Mouse (Mus musculus): Measurements from ENCODE around the gene Sox6.
"Not testable (repeated sequence)": the region's sequence is repeated elsewhere in the genome, so short reads cannot be mapped to it uniquely, and the experiment has no call there.

Sox6 gene

GRCm38 (mm10) chr7:115662121-115662520 lies 376.5 kb downstream of the Sox6 start:
- no peak for DNase-seq (ENCODE audit: low spot score)

GRCm38 (mm10) chr7:115646696-115647095 lies 391.9 kb downstream of the Sox6 start:
- DNase-seq (ENCODE audit: low spot score) = no peak

GRCm38 (mm10) chr7:115645971-115646447 lies 392.6 kb downstream of the Sox6 start:
- DNase-seq (ENCODE audit: low spot score) = no peak

- no peak for DNase-seq (ENCODE audit: low spot score)
Observed at GRCm38 (mm10) chr7:115645272-115645970, 393.2 kb downstream of the Sox6 start.

- no peak for DNase-seq (ENCODE audit: low spot score)
Observed at GRCm38 (mm10) chr7:115630691-115631090, 407.9 kb downstream of the Sox6 start.

- no peak for DNase-seq (ENCODE audit: low spot score)
Observed at GRCm38 (mm10) chr7:115630287-115630686, 408.3 kb downstream of the Sox6 start.

GRCm38 (mm10) chr7:115628766-115629165 lies 409.8 kb downstream of the Sox6 start:
- DNase-seq (ENCODE audit: low spot score) = no peak

- no peak for DNase-seq (ENCODE audit: low spot score)
Observed at GRCm38 (mm10) chr7:115625956-115626355, 412.6 kb downstream of the Sox6 start.

GRCm38 (mm10) chr7:115624907-115625552 lies 413.6 kb downstream of the Sox6 start:
- no peak for DNase-seq (ENCODE audit: low spot score)

- no peak for DNase-seq (ENCODE audit: low spot score)
Observed at GRCm38 (mm10) chr7:115624451-115624850, 414.1 kb downstream of the Sox6 start.

- DNase-seq (ENCODE audit: low spot score) = no peak
Observed at GRCm38 (mm10) chr7:115615697-115616237, 422.8 kb downstream of the Sox6 start.

GRCm38 (mm10) chr7:115607485-115607884 lies 431.1 kb downstream of the Sox6 start:
- DNase-seq (ENCODE audit: low spot score) = no peak

- DNase-seq (ENCODE audit: low spot score) = not testable (repeated sequence)
Observed at GRCm38 (mm10) chr7:115606125-115606524, 432.5 kb downstream of the Sox6 start.

- DNase-seq (ENCODE audit: low spot score) = no peak
Observed at GRCm38 (mm10) chr7:115604883-115605282, 433.7 kb downstream of the Sox6 start.

- no peak for DNase-seq (ENCODE audit: low spot score)
Observed at GRCm38 (mm10) chr7:115597376-115597775, 441.2 kb downstream of the Sox6 start.

GRCm38 (mm10) chr7:115580461-115580860 lies 458.1 kb downstream of the Sox6 start:
- DNase-seq (ENCODE audit: low spot score) = no peak

- DNase-seq (ENCODE audit: low spot score) = no peak
Observed at GRCm38 (mm10) chr7:115579826-115580225, 458.8 kb downstream of the Sox6 start.

- DNase-seq (ENCODE audit: low spot score) = no peak
Observed at GRCm38 (mm10) chr7:115576387-115576786, 462.2 kb downstream of the Sox6 start.

- DNase-seq (ENCODE audit: low spot score) = no peak
Observed at GRCm38 (mm10) chr7:115574834-115575233, 463.8 kb downstream of the Sox6 start.

- no peak for DNase-seq (ENCODE audit: low spot score)
Observed at GRCm38 (mm10) chr7:115568821-115569240, 469.8 kb downstream of the Sox6 start.

GRCm38 (mm10) chr7:115568301-115568700 lies 470.3 kb downstream of the Sox6 start:
- DNase-seq (ENCODE audit: low spot score) = no peak

- no peak for DNase-seq (ENCODE audit: low spot score)
Observed at GRCm38 (mm10) chr7:115566818-115567217, 471.8 kb downstream of the Sox6 start.

GRCm38 (mm10) chr7:115565060-115565426 lies 473.6 kb downstream of the Sox6 start:
- DNase-seq (ENCODE audit: low spot score) = no peak
